Mouse (Mus musculus) limb, embryonic 13.5 days (tissue): ENCODE data around the gene Sept7. TPM values are rescaled to one million over a fixed set of nuclear protein-coding genes. Genes with fewer than 3 reads are reported as not detected.

Experiments
- ATAC-seq: fragments of 200-750 bp; cut with Nextera tagmentation; 2 replicates; pipeline ENCODE4 v1.8.0; 2017; ENCODE audit warnings: low read depth, moderate number of reproducible peaks, moderate TSS enrichment; ENCODE audit not compliant: low FRiP score
- H3K27ac ChIP-seq: fragments of 300-500 bp; sonication (generic); 2 replicates; pipeline ENCODE4 v1.5.1; 2015; ENCODE audit warnings: inconsistent platforms, mild to moderate bottlenecking, moderate library complexity
- H3K27me3 ChIP-seq: fragments of 300-500 bp; sonication (generic); 2 replicates; pipeline ENCODE4 v1.6.1; 2015; ENCODE audit warnings: mild to moderate bottlenecking, inconsistent platforms
- H3K36me3 ChIP-seq: fragments of 300-500 bp; sonication (generic); 2 replicates; pipeline ENCODE4 v1.6.1; 2015; ENCODE audit warnings: inconsistent platforms, mild to moderate bottlenecking, moderate library complexity
- H3K4me1 ChIP-seq: fragments of 300-500 bp; sonication (generic); 2 replicates; pipeline ENCODE4 v1.6.1; 2015; ENCODE audit warnings: inconsistent platforms
- H3K4me2 ChIP-seq: fragments of 300-500 bp; sonication (generic); replicated peaks from 2 replicates; pipeline ENCODE4 v1.6.1; 2015; ENCODE audit warnings: inconsistent platforms, mild to moderate bottlenecking, moderate library complexity
- H3K4me3 ChIP-seq: fragments of 300-500 bp; sonication (generic); 2 replicates; pipeline ENCODE4 v1.5.1; 2015; ENCODE audit warnings: moderate library complexity, mild to moderate bottlenecking, inconsistent platforms
- H3K9ac ChIP-seq: fragments of 300-500 bp; sonication (generic); 2 replicates; pipeline ENCODE4 v1.6.1; 2015; ENCODE audit warnings: mild to moderate bottlenecking, inconsistent platforms
- H3K9me3 ChIP-seq: fragments of 300-500 bp; sonication (generic); 2 replicates; pipeline ENCODE4 v1.6.1; 2016; ENCODE audit warnings: inconsistent platforms
- WGBS: fragments of 180-500 bp; shearing (Covaris S2); methylation state at CpG from one replicate; pipeline ENCODE4 v1.1.7; 2015; 5-methylcytosine and 5-hydroxymethylcytosine counted together
- polyA plus RNA-seq: library from polyadenylated mRNA; unstranded; fragments of >200 nt; fragmentation: Nextera tagmentation; extraction: Ambion mirVana; gene quantifications from 2 replicates; pipeline ENCODE4 v1.2.1, GENCODE M21; 2015

Sept7 gene
- 320 and 324 TPM in 2 replicates for polyA plus RNA-seq

- WGBS, result under 1% methylated on average over 49 of the region's 54 CpGs
- H3K27me3 ChIP-seq, result no peaks in the 10 kb centered on the region
- ATAC-seq, result peak; percentile 98
- peaks cover 21% of the 10 kb centered on the region for H3K4me1 ChIP-seq
- peak within 1 kb of the TSS; percentile 99 for H3K9ac ChIP-seq
- H3K4me2 ChIP-seq, result peak within 1 kb of the TSS; percentile 74
- H3K9me3 ChIP-seq, result no peaks in the 10 kb centered on the region
- H3K4me3 ChIP-seq, result peak within 1 kb of the TSS; percentile 98
- H3K36me3 ChIP-seq, result no peaks in the 10 kb centered on the region
- peak within 1 kb of the TSS; percentile 99 for H3K27ac ChIP-seq
Observed at GRCm38 (mm10) chr9:25252283-25252726, at the start of gene Sept7. Gene Sept7 (plus strand): TSS chr9:25252439.

- H3K4me1 ChIP-seq, result peaks cover 14% of the 10 kb centered on the region
- no peak overlapping the region for H3K4me3 ChIP-seq
- H3K27me3 ChIP-seq, result no peaks in the 10 kb centered on the region
- no peak for ATAC-seq
- 76% methylated on average over 8 of the region's 8 CpGs for WGBS
- H3K36me3 ChIP-seq, result no peaks in the 10 kb centered on the region
- no peak overlapping the region for H3K4me2 ChIP-seq
- no peak overlapping the region for H3K27ac ChIP-seq
- H3K9ac ChIP-seq, result no peak overlapping the region
- H3K9me3 ChIP-seq, result no peaks in the 10 kb centered on the region
Observed at GRCm38 (mm10) chr9:25208087-25208803, 44.0 kb upstream of the Sept7 start.

- 71% methylated on average over 9 of the region's 9 CpGs for WGBS
- Histone ChIP-seq H3K9me3 (no peaks in the 10 kb centered on the region), H3K4me3 (no peak overlapping the region), H3K4me2 (no peak overlapping the region), H3K9ac (no peak overlapping the region), H3K36me3 (no peaks in the 10 kb centered on the region), H3K4me1 (peaks cover 18% of the 10 kb centered on the region), H3K27ac (peak overlapping the region; percentile 45; the same call in 1 of the 2 replicates), H3K27me3 (no peaks in the 10 kb centered on the region)
- peak; percentile 72 for ATAC-seq
Observed at GRCm38 (mm10) chr9:25212309-25213163, 39.7 kb upstream of the Sept7 start.

- H3K27me3 ChIP-seq, result no peaks in the 10 kb centered on the region
- peaks cover 18% of the 10 kb centered on the region for H3K4me1 ChIP-seq
- no peaks in the 10 kb centered on the region for H3K36me3 ChIP-seq
- no peak overlapping the region for H3K4me3 ChIP-seq
- peak; percentile 40; the same call in 1 of the 2 replicates for ATAC-seq
- no peak overlapping the region for H3K4me2 ChIP-seq
- H3K9ac ChIP-seq, result no peak overlapping the region
- H3K27ac ChIP-seq, result 0 out of 2 replicates have a peak overlapping the region, but pooled peaks have one; percentile 4
- H3K9me3 ChIP-seq, result no peaks in the 10 kb centered on the region
Observed at GRCm38 (mm10) chr9:25213164-25213557, 39.1 kb upstream of the Sept7 start.

GRCm38 (mm10) chr9:25215411-25215810, 36.8 kb upstream of the Sept7 start:
- Histone ChIP-seq H3K9me3 (no peaks in the 10 kb centered on the region), H3K4me3 (no peak overlapping the region), H3K9ac (no peak overlapping the region), H3K36me3 (no peaks in the 10 kb centered on the region), H3K27me3 (no peaks in the 10 kb centered on the region), H3K4me2 (no peak overlapping the region), H3K4me1 (peaks cover 18% of the 10 kb centered on the region), H3K27ac (no peak overlapping the region)
- 54% methylated on average over 3 of the region's 3 CpGs for WGBS
- ATAC-seq, result no peak

- H3K27me3 ChIP-seq, result no peaks in the 10 kb centered on the region
- H3K27ac ChIP-seq, result no peak overlapping the region
- H3K9ac ChIP-seq, result no peak overlapping the region
- no peaks in the 10 kb centered on the region for H3K9me3 ChIP-seq
- H3K36me3 ChIP-seq, result no peaks in the 10 kb centered on the region
- no peak overlapping the region for H3K4me3 ChIP-seq
- WGBS, result 22% methylated on average over 2 of the region's 2 CpGs
- no peak for ATAC-seq
- H3K4me1 ChIP-seq, result peaks cover 18% of the 10 kb centered on the region
- H3K4me2 ChIP-seq, result no peak overlapping the region
Observed at GRCm38 (mm10) chr9:25216210-25216609, 36.0 kb upstream of the Sept7 start.

GRCm38 (mm10) chr9:25218954-25219353, 33.3 kb upstream of the Sept7 start:
- WGBS, result 54% methylated on average over 3 of the region's 3 CpGs
- no peak for ATAC-seq
- Histone ChIP-seq H3K9me3 (no peaks in the 10 kb centered on the region), H3K27me3 (no peaks in the 10 kb centered on the region), H3K27ac (no peak overlapping the region; the same call in 1 of the 2 replicates), H3K9ac (no peak overlapping the region), H3K4me1 (no peaks in the 10 kb centered on the region), H3K36me3 (no peaks in the 10 kb centered on the region), H3K4me2 (no peak overlapping the region), H3K4me3 (no peak overlapping the region)

GRCm38 (mm10) chr9:25219882-25220281, 32.4 kb upstream of the Sept7 start:
- no peak overlapping the region for H3K9ac ChIP-seq
- WGBS, result 66% methylated on average over 5 of the region's 5 CpGs
- H3K4me1 ChIP-seq, result no peaks in the 10 kb centered on the region
- ATAC-seq, result no peak
- no peak overlapping the region for H3K27ac ChIP-seq
- H3K36me3 ChIP-seq, result no peaks in the 10 kb centered on the region
- H3K27me3 ChIP-seq, result no peaks in the 10 kb centered on the region
- H3K4me3 ChIP-seq, result no peak overlapping the region
- no peak overlapping the region for H3K4me2 ChIP-seq
- no peaks in the 10 kb centered on the region for H3K9me3 ChIP-seq

GRCm38 (mm10) chr9:25224959-25225358, 27.3 kb upstream of the Sept7 start:
- WGBS, result 86% methylated on average over 4 of the region's 4 CpGs
- H3K9me3 ChIP-seq, result no peaks in the 10 kb centered on the region
- H3K4me1 ChIP-seq, result no peaks in the 10 kb centered on the region
- no peaks in the 10 kb centered on the region for H3K27me3 ChIP-seq
- H3K4me3 ChIP-seq, result no peak overlapping the region
- no peak for ATAC-seq
- H3K4me2 ChIP-seq, result no peak overlapping the region
- no peak overlapping the region for H3K9ac ChIP-seq
- no peak overlapping the region for H3K27ac ChIP-seq
- no peaks in the 10 kb centered on the region for H3K36me3 ChIP-seq

GRCm38 (mm10) chr9:25229740-25230139, 22.5 kb upstream of the Sept7 start:
- Histone ChIP-seq H3K4me2 (no peak overlapping the region), H3K27me3 (no peaks in the 10 kb centered on the region), H3K27ac (no peak overlapping the region), H3K4me1 (no peaks in the 10 kb centered on the region), H3K9me3 (no peaks in the 10 kb centered on the region), H3K4me3 (no peak overlapping the region), H3K36me3 (no peaks in the 10 kb centered on the region), H3K9ac (no peak overlapping the region)
- no peak for ATAC-seq
- WGBS, result 88% methylated on average over 6 of the region's 6 CpGs

- Histone ChIP-seq H3K4me1 (no peaks in the 10 kb centered on the region), H3K9me3 (no peaks in the 10 kb centered on the region), H3K36me3 (no peaks in the 10 kb centered on the region), H3K27ac (no peak overlapping the region), H3K9ac (no peak overlapping the region), H3K4me3 (no peak overlapping the region), H3K4me2 (no peak overlapping the region), H3K27me3 (no peaks in the 10 kb centered on the region)
- ATAC-seq, result no peak
- 87% methylated on average over 10 of the region's 10 CpGs for WGBS
Observed at GRCm38 (mm10) chr9:25230213-25231039, 21.8 kb upstream of the Sept7 start.

GRCm38 (mm10) chr9:25241065-25241464, 11.2 kb upstream of the Sept7 start:
- 80% methylated on average over 3 of the region's 3 CpGs for WGBS
- Histone ChIP-seq H3K4me3 (no peak overlapping the region), H3K27me3 (no peaks in the 10 kb centered on the region), H3K4me2 (no peak overlapping the region), H3K4me1 (no peaks in the 10 kb centered on the region), H3K9ac (no peak overlapping the region), H3K9me3 (no peaks in the 10 kb centered on the region), H3K27ac (no peak overlapping the region), H3K36me3 (no peaks in the 10 kb centered on the region)
- ATAC-seq, result no peak
